Mouse (Mus musculus) stomach, embryonic 15.5 days (tissue): ENCODE data around the gene Tmem52b. TPM values are rescaled to one million over a fixed set of nuclear protein-coding genes. Genes with fewer than 3 reads are reported as not detected.
A peak's percentile ranks its signal among the peaks of the same experiment; 100 is the strongest.

Source experiments
- ATAC-seq: fragments of 200-750 bp; cut with Nextera tagmentation; 2 replicates; pipeline ENCODE4 v1.8.0; 2017; ENCODE audit warnings: low read depth, moderate number of reproducible peaks, moderate TSS enrichment; ENCODE audit not compliant: insufficient read depth, low FRiP score
- H3K27ac ChIP-seq: fragments of 300-500 bp; sonication (generic); 2 replicates; pipeline ENCODE4 v1.5.1; 2015; ENCODE audit warnings: mild to moderate bottlenecking, inconsistent platforms
- H3K27me3 ChIP-seq: fragments of 300-500 bp; sonication (generic); replicated peaks from 2 replicates; pipeline ENCODE4 v1.6.1; 2015; ENCODE audit warnings: inconsistent platforms
- H3K36me3 ChIP-seq: fragments of 300-500 bp; sonication (generic); 2 replicates; pipeline ENCODE4 v1.6.1; 2015; ENCODE audit warnings: inconsistent platforms
- H3K4me1 ChIP-seq: fragments of 300-500 bp; sonication (generic); 2 replicates; pipeline ENCODE4 v1.6.1; 2015; ENCODE audit warnings: inconsistent platforms
- H3K4me2 ChIP-seq: fragments of 300-500 bp; sonication (generic); 2 replicates; pipeline ENCODE4 v1.6.1; 2015; ENCODE audit warnings: mild to moderate bottlenecking, inconsistent platforms
- H3K4me3 ChIP-seq: fragments of 300-500 bp; sonication (generic); replicated peaks from 2 replicates; pipeline ENCODE4 v1.5.1; 2015; ENCODE audit warnings: inconsistent platforms
- H3K9ac ChIP-seq: fragments of 300-500 bp; sonication (generic); 2 replicates; pipeline ENCODE4 v1.6.1; 2015; ENCODE audit warnings: inconsistent platforms
- H3K9me3 ChIP-seq: fragments of 300-500 bp; sonication (generic); 2 replicates; pipeline ENCODE4 v1.6.1; 2016; ENCODE audit warnings: inconsistent platforms
- WGBS: fragments of 180-500 bp; shearing (Covaris S2); methylation state at CpG from one replicate; pipeline ENCODE4 v1.1.7; 2015; 5-methylcytosine and 5-hydroxymethylcytosine counted together
- polyA plus RNA-seq: library from polyadenylated mRNA; unstranded; fragments of >200 nt; fragmentation: Nextera tagmentation; extraction: Ambion mirVana; gene quantifications from 2 replicates; pipeline ENCODE4 v1.2.1, GENCODE M21; 2015

The Tmem52b gene
- polyA plus RNA-seq, 1 experiment from 2014 or later = not detected

DNA sequence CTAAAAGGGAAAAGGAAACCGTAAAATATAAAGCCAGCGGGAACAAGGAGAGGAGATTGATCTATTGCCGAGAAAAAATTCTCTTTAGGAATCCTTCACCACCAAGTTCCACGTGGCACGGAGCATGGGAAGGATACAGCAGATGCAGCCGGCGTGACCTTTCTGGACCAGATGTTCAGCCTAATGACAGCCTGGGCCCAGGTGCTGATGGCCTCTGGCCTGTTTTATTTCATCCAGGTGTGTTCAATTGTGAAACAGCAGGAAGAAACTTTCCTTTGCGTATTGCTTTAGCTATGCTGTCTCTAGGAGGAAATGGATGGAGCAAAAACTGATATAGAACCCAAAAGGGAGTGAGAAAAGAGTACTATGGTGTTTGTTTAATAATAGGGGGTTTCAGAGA, 513 bp downstream of the Tmem52b start:
- H3K36me3 ChIP-seq = no peaks in the 10 kb centered on the region
- H3K4me1 ChIP-seq = peaks cover 14% of the 10 kb centered on the region
- H3K27me3 ChIP-seq = no peaks in the 10 kb centered on the region
- WGBS = 37% methylated on average over 8 of the region's 8 CpGs
- peak overlapping the region; percentile 78 for H3K27ac ChIP-seq
- H3K9ac ChIP-seq = no peak overlapping the region
- ATAC-seq = peak; percentile 48; the same call in 1 of the 2 replicates
- H3K9me3 ChIP-seq = no peaks in the 10 kb centered on the region
- no peak overlapping the region for H3K4me3 ChIP-seq
- peak overlapping the region; percentile 17; the same call in 1 of the 2 replicates for H3K4me2 ChIP-seq

DNA sequence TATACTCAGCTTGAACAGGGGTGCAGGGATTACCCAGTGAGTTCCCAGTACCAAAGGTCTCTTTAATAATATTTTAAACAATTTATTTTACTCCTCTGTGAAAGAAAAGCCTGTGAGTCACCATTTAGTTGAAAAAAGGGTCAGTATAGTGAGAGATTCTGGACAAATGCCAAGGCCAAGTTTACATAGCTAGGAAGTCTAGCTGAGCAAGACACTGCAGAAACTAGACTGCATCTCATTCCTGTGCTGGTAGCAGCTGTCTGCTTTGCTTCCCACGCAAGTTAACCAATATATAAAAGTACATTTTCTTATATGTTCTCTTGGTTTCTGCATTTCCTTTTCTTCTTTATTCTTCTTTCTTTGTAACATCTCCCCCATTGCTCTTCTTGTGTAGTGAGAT, 1.1 kb downstream of the Tmem52b start:
- Histone ChIP-seq H3K27me3 (no peaks in the 10 kb centered on the region), H3K9ac (no peak overlapping the region), H3K27ac (peak overlapping the region; percentile 49; the same call in 1 of the 2 replicates), H3K4me2 (no peak overlapping the region), H3K4me3 (no peak overlapping the region), H3K4me1 (peaks cover 14% of the 10 kb centered on the region), H3K9me3 (no peaks in the 10 kb centered on the region), H3K36me3 (no peaks in the 10 kb centered on the region)
- 18% methylated on average over 1 of the region's 1 CpGs for WGBS
- peak; percentile 85; the same call in 1 of the 2 replicates for ATAC-seq

GRCm38 (mm10) chr6:129514376-129514775, 2.0 kb downstream of the Tmem52b start:
- Histone ChIP-seq H3K9me3 (no peaks in the 10 kb centered on the region), H3K36me3 (no peaks in the 10 kb centered on the region), H3K27me3 (no peaks in the 10 kb centered on the region), H3K9ac (no peak overlapping the region), H3K4me1 (peaks cover 14% of the 10 kb centered on the region), H3K4me2 (no peak overlapping the region), H3K4me3 (no peak overlapping the region), H3K27ac (no peak overlapping the region)
- WGBS = 62% methylated on average over 2 of the region's 2 CpGs
- ATAC-seq = no peak

DNA sequence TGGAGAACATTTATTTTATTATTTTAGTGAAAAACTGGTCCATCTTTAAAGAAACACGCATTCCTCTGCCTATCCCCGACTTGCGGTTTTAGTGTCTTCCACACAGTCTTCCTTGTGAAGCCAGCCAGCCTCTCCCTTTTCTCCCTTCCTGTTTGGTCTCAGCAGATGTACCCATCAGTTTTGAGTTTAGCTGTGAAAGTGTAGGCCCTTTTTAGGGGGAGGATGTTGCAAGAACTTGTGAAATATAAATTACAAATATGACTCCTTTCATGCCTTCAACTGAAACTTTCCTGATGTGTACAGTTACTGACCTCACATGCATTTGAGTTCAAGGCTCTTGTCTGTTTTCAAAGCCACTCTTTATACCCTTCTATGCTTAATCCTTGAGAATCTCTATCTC, 2.7 kb downstream of the Tmem52b start:
- H3K27me3 ChIP-seq = no peaks in the 10 kb centered on the region
- ATAC-seq = no peak
- H3K9ac ChIP-seq = no peak overlapping the region
- peaks cover 14% of the 10 kb centered on the region for H3K4me1 ChIP-seq
- WGBS = 69% methylated on average over 3 of the region's 3 CpGs
- H3K27ac ChIP-seq = no peak overlapping the region
- no peak overlapping the region for H3K4me2 ChIP-seq
- H3K36me3 ChIP-seq = no peaks in the 10 kb centered on the region
- no peak overlapping the region for H3K4me3 ChIP-seq
- H3K9me3 ChIP-seq = no peaks in the 10 kb centered on the region

DNA sequence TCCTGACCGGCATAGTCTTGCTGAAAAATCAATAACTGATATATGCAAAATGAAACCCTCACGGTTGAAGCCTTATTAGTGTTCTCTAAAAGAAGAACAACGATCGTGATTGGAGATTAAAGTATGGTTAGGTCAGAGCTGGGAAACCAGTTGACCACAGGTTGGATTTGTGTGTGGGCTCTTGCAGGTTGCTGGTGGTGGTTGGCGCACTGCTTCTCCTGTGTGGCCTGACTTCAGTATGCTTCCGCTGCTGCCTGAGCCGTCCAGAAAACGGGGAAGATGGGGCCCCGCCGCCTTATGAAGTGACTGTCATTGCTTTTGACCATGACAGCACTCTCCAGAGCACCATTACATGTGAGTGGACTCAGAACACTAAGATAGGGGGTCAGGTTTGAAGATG, 4.0 kb downstream of the Tmem52b start:
- H3K36me3 ChIP-seq = no peaks in the 10 kb centered on the region
- no peak overlapping the region for H3K27ac ChIP-seq
- H3K27me3 ChIP-seq = no peaks in the 10 kb centered on the region
- H3K9me3 ChIP-seq = no peaks in the 10 kb centered on the region
- H3K4me1 ChIP-seq = peaks cover 14% of the 10 kb centered on the region
- H3K4me2 ChIP-seq = no peak overlapping the region
- H3K4me3 ChIP-seq = no peak overlapping the region
- no peak for ATAC-seq
- H3K9ac ChIP-seq = no peak overlapping the region
- 84% methylated on average over 10 of the region's 10 CpGs for WGBS

DNA sequence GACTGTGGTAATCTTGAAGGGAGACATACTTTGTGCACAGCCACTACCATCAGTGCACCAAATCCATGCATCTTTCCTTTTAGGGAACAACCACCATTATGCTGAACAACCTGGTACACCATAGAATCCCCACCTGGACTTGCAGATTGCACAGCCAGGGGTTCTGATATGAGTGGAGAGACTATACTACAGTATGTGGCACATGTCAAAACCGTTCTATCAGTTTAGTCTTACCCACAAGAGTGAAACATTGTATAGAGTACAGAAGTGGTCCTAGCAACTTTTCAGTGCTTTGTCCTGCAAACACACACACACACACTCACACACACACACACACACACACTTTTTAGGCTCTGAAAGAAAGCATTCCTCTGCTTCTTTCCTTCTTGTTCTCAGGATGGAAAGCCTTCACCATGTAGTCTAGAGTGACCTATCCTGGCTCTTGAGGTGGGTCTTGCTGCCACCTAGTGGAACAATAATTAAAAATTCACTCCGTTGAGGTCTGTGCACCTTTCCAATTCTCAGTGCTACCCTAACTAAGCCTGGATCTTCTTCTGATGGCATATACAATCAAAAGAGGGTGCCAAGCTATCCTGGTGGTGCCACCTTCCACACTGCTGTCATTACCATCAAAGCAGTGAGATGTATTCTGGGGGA, 5.5 kb downstream of the Tmem52b start:
- Histone ChIP-seq H3K4me2 (no peak overlapping the region), H3K36me3 (no peaks in the 10 kb centered on the region), H3K9ac (no peak overlapping the region), H3K4me3 (no peak overlapping the region), H3K27me3 (no peaks in the 10 kb centered on the region), H3K4me1 (peaks cover 9% of the 10 kb centered on the region), H3K9me3 (no peaks in the 10 kb centered on the region), H3K27ac (no peak overlapping the region)
- WGBS = 49% methylated on average over 2 of the region's 2 CpGs
- ATAC-seq = peak; percentile 55; the same call in 1 of the 2 replicates

DNA sequence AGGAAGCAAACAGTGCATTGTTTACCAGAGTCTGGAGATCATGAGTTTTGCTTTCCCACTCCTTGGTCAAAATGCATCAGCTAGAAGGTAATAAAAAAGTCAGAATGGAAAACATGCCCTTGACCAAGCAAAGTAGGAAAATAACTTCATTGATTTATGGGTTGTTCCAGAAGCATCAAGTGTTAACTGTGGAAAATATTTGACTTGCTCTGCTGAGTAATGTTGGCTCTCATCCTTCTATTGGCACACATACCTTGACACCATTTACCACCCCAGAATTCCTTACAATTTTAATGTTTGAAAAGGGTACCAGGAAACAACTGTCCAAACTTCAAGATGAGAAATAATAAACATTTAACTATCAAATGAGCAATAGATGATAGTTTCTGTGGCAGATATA, 13.7 kb downstream of the Tmem52b start:
- no peak overlapping the region for H3K4me2 ChIP-seq
- H3K4me1 ChIP-seq = no peaks in the 10 kb centered on the region
- no peak overlapping the region for H3K27ac ChIP-seq
- no peak for ATAC-seq
- no peaks in the 10 kb centered on the region for H3K9me3 ChIP-seq
- no peak overlapping the region for H3K4me3 ChIP-seq
- no peaks in the 10 kb centered on the region for H3K36me3 ChIP-seq
- no peaks in the 10 kb centered on the region for H3K27me3 ChIP-seq
- no peak overlapping the region for H3K9ac ChIP-seq

DNA sequence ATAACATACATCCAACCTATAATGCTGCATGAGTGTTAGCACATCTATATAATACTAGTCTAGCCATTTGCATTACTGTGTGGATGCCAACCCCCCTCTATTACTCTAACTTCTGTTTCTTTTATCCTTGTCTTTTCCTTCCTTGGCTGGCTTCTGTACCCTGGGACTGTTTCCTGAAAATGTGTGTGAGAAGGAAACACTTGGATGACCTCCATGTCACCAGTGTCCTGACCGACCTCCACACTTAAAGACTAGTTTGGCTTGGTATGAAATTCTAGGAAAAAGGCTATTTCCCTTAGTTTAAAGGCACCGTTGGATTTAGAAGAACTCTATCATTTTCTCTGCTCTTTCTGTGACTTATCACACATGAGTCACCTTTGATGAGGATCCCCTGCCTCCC, 15.1 kb downstream of the Tmem52b start:
- 65% methylated on average over 2 of the region's 2 CpGs for WGBS
- no peak for ATAC-seq
- Histone ChIP-seq H3K27me3 (no peaks in the 10 kb centered on the region), H3K9me3 (no peaks in the 10 kb centered on the region), H3K9ac (no peak overlapping the region), H3K4me2 (no peak overlapping the region), H3K4me3 (no peak overlapping the region), H3K36me3 (no peaks in the 10 kb centered on the region), H3K4me1 (peaks cover 2% of the 10 kb centered on the region; the same call in 1 of the 2 replicates), H3K27ac (no peak overlapping the region)

DNA sequence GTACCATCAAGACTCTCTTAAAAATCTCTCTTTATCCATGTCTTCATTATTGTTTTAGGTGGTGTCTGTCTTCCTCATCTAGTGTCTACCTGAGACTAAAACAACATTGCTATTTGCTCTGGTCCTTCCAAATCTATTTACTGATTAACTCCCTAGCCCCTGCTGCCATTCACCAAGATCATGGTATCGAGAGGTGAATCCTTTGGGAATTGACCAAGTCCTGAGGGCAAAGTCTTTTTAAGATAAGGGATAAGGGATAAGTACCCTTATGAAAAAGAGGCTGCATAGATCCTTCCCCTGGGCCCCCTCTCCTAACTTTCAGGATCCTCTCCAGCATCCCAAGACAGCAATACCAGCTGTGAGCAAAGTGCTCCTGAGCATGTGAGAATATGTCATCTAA, 17.2 kb downstream of the Tmem52b start:
- ATAC-seq = no peak
- H3K36me3 ChIP-seq = no peaks in the 10 kb centered on the region
- no peaks in the 10 kb centered on the region for H3K27me3 ChIP-seq
- no peak overlapping the region for H3K4me2 ChIP-seq
- H3K4me1 ChIP-seq = peaks cover 10% of the 10 kb centered on the region; the same call in 1 of the 2 replicates
- no peak overlapping the region for H3K4me3 ChIP-seq
- no peak overlapping the region for H3K27ac ChIP-seq
- WGBS = 69% methylated on average over 1 of the region's 1 CpGs
- H3K9me3 ChIP-seq = no peaks in the 10 kb centered on the region
- H3K9ac ChIP-seq = no peak overlapping the region

DNA sequence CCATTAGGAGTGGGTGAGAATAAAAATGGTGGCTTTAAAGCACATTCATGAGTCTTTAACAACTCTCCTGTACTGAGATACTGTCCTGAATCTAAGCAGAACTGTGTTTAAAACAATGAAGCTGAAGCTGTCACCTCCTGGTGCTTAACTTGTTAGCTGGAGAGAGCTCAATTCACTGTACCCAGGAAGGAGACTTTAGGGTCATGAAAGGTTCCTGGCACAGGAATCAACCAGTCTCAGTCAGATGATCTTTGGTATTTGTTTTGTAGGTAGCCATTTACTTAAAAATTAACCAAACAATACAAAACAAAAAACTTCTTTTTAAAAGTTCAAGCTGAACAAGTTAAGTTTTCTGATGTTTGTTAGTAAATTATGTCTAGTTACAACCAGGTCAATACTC, 17.9 kb downstream of the Tmem52b start:
- H3K27ac ChIP-seq = no peak overlapping the region

DNA sequence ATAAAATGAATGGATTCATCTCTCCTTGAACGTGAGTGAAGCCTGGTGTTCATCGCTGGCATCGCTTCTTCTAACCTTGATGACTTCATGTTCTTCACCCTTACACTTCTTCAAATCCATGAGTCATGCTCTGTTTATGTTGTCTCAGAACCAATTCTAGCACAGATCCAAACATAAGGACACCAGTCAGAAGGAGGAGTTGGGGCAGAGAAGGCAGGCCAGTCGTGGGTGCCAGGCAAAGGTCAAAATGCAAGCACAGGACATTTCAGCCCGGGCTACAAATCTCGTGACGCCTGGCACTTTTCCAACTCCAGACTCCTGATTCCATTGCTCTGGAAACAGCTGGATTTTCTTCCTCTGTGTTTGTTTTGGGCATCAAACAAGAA, 20.2 kb downstream of the Tmem52b start:
- Histone ChIP-seq H3K4me1 (peaks cover 13% of the 10 kb centered on the region), H3K9me3 (no peaks in the 10 kb centered on the region), H3K36me3 (no peaks in the 10 kb centered on the region), H3K4me3 (peak overlapping the region; percentile 62), H3K27ac (peak overlapping the region; percentile 21; the same call in 1 of the 2 replicates), H3K27me3 (no peaks in the 10 kb centered on the region), H3K9ac (no peak overlapping the region), H3K4me2 (peak overlapping the region; percentile 93)
- 26% methylated on average over 7 of the region's 7 CpGs for WGBS
- ATAC-seq = peak; percentile 43; the same call in 1 of the 2 replicates

More for the DNA sequence above, 17.9 kb downstream of the Tmem52b start:
- no peaks in the 10 kb centered on the region for H3K36me3 ChIP-seq
- H3K27me3 ChIP-seq = no peaks in the 10 kb centered on the region
- H3K4me2 ChIP-seq = no peak overlapping the region
- H3K9me3 ChIP-seq = no peaks in the 10 kb centered on the region
- peaks cover 13% of the 10 kb centered on the region for H3K4me1 ChIP-seq
- H3K4me3 ChIP-seq = no peak overlapping the region
- H3K9ac ChIP-seq = no peak overlapping the region
- no peak for ATAC-seq

GRCm38 (mm10) chr6:129532942-129533860, 20.8 kb downstream of the Tmem52b start, which contains the start of gene Gabarapl1:
Gene Gabarapl1, plus strand, starts transcription at chr6:129533160.
- under 1% methylated on average over 55 of the region's 55 CpGs for WGBS

More at GRCm38 (mm10) chr6:129532942-129533860, 20.8 kb downstream of the Tmem52b start, which contains the start of gene Gabarapl1:
- Histone ChIP-seq H3K36me3 (peaks cover 2% of the 10 kb centered on the region; the same call in 1 of the 2 replicates), H3K9ac (peak within 1 kb of the TSS; percentile 61), H3K27ac (peak within 1 kb of the TSS; percentile 31), H3K9me3 (no peaks in the 10 kb centered on the region), H3K4me1 (peaks cover 13% of the 10 kb centered on the region), H3K4me3 (peak within 1 kb of the TSS; percentile 62), H3K27me3 (no peaks in the 10 kb centered on the region), H3K4me2 (peak within 1 kb of the TSS; percentile 93)
- ATAC-seq = peak; percentile 86
